Mouse (Mus musculus) cerebellum, postnatal 4 days (tissue): Measurements from ENCODE around the gene Olig1.
A peak's percentile ranks its signal among the peaks of the same experiment; 100 is the strongest.
"Not testable (repeated sequence)": the region's sequence is repeated elsewhere in the genome, so short reads cannot be mapped to it uniquely, and the experiment has no call there.

Experiments
- DNase-seq, 2 experiments: peaks; one replicate each; pipeline ENCODE4 v3.0.0; 2022; ENCODE audit warnings: low spot score in 2 of 2, mixed read lengths in 1 of 2

Gene Olig1

DNA sequence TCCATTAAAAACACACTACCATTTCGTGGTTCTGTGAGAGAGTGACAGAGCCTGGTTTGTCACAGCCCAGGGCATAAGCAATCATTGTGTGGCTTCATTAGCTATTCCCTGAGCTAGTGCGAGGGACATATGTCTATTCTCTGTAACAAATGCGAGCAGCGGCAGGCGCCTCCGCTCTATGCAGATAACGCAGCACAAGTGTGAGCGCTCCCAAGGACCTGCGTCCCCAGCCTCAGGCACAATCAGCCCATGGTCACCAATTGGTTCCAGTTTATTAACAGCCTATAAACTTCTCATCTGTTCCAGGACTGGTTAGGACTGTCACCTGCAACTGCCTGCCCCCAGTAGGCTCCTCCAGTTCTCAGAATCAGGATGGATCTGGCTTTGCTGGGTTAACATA lies 23.3 kb upstream of the Olig1 start:
- DNase-seq: no peak

DNA sequence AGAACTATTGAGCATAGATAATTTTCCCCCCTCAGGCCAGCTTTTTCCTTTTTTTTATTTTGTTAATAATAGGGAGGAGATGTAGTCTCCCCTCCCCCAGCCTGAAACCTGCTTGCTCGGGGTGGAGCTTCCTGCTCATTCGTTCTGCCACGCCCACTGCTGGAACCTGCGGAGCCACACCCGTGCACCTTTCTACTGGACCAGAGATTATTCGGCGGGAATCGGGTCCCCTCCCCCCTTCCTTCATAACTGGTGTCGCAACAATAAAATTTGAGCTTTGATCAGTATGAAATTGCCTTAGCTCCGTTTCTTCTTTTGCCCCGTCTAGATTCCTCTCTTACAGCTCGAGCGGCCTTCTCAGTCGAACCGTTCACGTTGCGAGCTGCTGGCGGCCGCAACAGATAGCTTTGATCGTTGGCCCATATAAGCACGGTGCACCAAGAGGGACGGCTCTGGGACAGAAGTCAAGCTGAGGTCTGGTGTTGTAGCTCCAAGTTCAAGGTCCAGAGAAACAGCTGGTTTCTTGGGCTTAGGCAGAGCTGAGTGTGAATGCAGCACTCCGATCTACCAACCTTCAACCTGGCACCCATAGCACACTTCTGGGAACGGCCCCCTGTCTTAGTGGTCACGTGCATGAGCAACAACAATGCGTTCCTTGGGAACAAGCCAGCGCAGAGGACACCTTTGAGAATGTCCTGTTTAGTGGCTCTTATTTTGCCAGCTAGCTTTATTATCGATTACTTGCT lies 14.0 kb upstream of the Olig1 start:
- not testable (repeated sequence) for DNase-seq

DNA sequence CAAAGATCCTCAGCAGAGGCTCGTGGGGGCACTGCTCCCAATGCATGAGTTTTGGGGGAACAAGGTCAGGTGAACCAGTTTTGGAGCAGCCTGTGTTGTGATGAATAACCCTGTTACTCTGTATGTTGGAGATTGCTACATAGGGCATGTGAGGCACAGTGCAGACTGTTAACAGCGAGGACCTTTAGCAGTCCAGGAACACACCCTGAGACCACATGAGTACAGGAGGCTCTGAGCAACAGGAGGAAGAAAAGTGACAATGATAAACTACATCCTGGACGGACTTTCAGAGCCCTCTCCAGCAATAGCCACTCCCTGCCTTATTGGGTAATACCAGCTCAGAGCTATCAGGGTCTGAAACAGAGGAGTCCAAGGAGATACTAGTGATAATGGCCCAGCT lies 10.6 kb upstream of the Olig1 start:
- DNase-seq: no peak

DNA sequence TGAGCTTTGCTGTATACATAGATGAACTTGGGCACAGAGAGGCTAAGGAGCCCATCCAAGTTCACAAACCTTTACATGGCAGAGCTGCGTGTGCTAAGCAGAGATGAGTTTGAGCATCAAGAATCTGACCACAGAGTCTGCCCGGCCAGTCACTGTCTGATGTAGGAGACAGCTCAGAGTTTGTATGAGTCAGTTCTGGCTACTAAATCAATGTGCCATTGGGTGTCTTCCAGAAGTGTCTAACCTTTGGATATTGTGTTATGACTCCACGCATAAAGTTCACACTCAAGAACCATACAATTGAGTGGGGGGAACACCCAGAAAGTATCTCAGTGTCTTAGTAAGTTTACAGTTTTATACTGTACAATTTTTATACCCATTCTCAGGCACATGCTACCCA lies 8.7 kb upstream of the Olig1 start:
- DNase-seq: no peak

DNA sequence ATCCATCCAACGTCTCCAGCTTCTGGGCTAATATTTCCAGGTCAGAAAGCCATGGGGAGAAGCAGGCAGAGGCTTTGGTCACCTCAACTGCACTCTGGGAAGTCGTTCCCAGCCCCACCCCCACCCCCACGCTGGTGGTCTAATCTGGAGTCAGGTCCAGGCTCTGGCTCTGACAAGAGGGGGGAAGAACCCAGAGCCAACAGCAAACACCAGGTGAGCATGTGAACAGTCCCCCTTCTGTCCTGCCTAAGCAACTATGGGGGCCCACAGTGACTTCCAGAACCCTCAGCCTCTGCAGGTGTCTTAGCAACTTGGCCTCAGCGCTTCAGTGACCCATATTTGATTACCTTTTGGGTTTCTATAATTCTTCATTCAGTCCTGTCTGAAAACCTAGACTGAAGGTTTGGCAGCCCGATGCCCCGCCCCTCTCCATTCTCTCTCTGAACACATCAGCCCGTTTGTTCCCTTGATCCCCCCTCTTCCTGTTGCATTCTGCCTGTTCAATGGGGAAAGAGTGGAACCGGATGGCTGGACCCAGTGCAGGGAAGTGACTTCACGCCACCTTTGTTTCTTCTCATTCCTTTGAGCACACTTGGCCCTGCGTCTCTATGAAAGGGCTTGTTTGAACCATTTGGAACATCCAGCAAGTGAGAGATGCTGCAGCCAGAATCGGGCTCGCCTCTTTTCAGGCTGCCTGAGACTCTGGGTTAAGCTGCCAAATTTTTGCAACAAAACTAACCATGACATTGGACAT lies 6.9 kb upstream of the Olig1 start:
- peak in 1 of 2 experiments; percentile 12 for DNase-seq

DNA sequence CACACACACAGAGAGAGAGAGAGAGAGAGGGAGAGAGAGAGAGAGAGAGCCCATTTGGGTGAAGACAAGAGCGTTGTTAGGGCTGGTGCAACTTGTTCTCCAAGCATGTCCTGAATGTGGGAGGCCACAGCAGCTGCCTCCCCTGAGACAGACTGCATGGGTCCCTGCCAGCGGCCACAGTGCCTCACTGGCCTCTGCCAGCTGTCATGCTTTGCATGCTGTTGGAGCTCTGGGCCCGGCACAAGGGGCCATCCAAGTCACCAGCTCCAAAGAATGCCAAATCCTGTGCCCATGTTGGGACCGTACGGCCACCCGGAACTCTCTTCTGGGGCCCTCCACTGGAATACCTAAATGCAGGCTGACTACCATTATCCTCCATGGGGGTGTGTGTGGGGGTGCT lies 3.6 kb upstream of the Olig1 start:
- peak in 1 of 2 experiments; percentile 70 for DNase-seq

DNA sequence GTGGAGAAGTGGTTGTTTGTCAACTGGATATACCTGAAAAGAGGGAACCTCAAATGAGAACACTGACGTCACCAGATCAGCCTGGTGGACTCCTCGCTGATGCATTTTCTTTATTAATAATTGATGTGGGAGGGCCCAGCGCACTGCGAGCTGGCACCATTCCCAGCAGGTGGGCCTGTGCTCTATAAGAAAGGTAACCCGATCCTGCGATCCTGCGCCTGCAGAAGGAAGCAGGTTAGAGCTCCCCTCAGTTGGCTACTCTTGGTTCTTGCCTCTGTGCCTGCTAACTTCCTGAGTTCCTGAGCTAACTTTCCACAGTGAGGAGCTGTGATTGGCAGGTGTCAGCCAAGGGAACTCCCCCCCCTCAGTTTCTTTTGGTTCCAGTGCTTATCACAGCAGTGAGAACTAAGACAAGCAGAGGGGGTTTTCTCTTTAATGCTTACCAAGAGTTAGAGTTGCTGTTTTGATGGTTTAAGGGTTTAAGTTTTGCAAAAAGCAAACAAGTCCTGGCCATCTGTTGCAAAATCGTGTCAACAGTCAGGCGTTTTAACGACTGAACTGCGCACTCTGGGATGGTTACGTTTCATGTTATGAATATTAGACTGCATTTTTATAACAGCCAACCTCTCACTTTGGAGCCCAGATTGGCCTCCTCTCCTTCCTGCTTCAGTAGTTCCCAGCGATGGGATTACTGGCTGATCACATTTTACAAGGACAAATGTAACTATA lies 684 bp upstream of the Olig1 start:
- DNase-seq: no peak

DNA sequence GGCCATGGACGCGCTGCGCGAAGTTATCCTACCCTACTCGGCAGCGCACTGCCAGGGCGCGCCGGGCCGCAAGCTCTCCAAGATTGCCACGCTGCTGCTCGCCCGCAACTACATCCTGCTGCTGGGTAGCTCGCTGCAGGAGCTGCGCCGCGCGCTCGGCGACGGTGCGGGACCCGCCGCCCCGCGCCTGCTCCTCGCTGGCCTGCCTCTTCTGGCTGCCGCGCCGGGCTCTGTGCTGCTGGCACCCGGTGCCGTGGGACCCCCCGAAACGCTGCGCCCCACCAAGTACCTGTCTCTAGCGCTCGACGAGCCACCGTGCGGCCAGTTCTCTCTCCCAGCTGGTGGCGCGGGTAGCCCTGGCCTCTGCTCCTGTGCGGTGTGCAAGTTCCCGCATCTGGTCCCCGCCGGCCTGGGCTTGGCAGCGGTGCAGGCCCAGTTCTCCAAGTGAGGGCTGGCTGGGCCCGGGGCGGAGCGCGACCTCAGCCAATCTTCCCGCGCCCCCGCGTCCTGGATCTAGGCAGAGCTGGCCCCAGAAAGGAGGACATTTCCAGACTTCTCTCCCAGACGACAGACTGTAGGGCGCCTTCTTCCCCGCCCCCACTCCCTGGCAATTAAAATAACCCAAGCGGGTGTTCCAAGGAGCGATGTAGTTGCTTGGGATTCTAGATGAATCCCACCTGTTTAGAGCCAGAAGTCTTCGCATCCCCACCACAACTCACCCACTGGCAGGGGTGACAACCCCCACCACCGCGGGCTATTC lies 820 bp downstream of the Olig1 start:
- DNase-seq: peak in 1 of 2 experiments; percentile 25

DNA sequence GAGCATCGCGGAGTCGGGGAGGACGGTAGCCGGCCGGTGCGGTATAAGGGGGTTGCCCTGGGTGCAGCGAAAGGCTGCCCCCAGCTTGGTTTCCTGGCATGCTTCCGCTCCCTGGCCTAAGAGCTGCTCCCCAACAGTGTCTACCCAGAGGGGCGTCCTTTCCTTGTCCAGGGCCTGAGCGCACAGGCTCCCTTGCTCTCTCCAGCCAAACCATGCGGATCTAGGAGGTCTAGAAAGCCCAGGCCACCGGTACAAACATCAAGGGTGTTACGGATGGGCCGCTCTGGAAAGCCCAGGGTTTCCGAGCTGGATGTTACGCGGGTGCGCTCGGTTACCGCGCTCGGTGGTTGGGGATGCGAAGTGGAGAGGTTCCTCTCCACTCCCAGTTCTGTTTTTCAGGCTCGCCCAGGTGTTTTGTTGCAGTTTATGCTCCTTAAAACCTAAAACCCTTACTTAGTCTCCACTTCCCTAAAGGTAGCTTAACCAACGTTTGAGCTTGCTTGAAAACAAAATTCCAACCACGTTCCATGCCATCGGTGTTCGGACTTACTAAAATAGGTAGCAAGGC lies 1.5 kb downstream of the Olig1 start:
- no peak for DNase-seq

DNA sequence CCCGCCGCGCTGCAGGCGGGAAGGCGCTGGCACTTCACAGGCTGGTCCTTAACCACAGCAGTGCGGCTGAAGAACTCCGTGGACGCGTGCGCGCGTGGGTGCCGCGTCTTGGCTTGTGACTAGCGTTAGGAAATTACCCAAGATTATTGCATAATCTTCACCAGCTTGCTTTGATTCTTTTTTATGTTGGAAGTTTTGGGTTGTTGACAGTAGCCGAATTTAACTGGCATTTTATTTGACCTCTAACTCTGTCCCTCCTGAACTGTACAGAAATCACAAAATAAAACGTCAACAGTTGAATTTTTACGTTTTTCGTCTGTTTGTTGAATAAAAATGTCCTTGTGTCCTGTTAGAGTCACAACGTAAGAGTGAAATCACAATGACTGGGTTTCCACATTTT lies 2.1 kb downstream of the Olig1 start:
- DNase-seq: no peak

DNA sequence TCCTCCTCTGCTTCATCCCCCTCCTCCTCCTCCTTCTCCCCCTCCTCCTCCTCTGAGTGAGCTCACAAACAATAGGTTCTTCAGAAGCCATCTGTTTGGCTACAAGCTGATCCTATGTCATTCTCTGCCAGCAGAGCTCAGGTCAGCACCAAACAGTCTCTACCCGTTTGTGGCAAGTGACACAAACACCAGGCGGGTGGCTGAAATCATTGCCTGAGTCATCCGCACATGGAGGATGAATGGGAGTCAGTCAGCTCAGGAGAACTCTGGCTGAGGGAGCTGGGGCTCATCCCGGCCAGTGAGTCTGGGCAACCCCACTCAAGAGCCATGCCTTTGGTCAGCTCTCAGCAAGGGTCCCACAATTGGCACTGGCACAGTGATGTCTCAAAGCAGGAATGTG lies 10.9 kb downstream of the Olig1 start:
- no peak for DNase-seq

DNA sequence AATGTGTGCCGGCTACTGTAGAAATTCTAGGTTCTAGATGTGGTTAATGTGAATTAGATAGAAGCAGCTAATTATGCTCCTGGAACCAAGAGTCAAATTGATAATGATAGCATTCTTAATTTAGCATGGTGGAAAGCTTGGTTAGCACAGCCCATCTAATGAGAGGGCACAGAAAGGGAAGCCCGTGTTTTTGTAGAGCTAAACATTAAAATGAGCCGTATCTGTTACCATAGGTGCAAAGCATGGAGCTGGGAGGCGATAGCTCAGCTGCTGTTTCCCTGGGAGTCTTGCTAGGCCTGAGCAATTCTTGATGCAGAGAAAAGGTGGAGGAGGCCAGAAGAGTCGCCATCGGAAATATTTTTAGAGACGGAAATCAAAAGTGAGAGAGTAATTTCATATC lies 22.5 kb downstream of the Olig1 start:
- no peak for DNase-seq

DNA sequence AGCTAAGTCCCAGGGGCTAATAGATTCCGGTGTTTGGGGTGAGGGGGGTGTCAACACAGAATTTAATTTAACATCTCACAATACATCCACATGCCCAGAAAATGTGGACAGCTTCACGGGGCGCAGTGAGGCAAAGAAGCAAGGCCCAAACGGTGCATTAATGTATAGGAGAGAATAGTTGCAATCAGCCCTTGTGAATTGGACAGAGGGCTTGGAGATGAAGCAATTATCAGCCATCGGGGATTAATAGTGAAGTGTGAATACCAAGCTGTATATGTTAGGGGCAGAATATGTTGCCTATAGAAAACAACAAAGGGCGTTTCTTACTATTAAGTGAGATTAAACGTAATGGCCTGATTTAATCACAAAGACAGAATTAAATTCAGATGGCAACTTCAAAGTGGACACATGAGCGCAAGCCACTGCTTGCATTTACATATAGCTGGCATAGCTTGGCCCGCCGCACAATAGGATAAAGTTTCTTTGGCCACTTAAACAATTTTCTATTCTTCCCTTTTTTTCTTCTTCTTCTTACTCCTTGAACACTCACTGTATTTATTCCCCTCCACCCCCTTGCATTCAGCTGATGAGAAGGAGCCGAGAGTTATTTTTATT lies 23.3 kb downstream of the Olig1 start:
- DNase-seq: no peak

DNA sequence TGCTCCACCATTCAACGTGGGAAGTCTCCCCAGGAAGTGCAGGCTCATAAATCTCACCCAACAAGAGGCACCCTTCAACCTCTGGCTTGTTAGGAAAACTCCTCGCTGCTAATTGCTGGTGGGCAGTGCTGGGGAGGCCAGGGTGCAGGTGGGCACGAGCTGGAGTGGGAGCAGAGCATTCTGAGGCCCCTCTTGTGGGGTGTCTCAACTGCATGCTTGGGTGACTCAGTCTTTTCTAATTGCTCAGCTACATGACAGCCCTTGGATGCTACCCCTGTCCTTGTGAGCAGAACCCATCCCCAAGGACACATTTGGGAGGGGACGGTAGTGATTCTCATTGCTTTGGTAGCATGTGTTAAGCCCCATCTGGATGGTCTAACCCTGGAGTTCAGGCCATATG lies 28.2 kb downstream of the Olig1 start:
- no peak for DNase-seq

DNA sequence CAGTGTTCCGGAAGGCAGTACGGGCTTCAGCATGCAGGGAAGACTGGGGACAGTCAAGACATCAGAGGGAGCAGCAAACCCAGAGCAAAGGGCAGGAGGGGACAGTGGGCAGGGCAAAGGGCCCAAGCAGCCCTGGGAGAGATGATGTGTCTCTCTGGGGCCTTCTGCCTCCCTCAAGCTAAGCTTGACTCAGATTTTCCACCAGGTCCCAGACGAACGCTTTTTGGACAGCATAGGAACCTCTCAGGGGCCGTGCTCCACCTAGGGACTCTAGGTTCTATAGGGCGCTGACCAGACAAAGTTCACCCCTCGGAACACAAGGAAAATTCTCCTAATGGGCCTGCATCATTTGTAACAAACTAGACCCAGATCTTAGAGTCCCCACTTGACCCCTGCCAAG lies 29.8 kb downstream of the Olig1 start:
- DNase-seq: no peak

DNA sequence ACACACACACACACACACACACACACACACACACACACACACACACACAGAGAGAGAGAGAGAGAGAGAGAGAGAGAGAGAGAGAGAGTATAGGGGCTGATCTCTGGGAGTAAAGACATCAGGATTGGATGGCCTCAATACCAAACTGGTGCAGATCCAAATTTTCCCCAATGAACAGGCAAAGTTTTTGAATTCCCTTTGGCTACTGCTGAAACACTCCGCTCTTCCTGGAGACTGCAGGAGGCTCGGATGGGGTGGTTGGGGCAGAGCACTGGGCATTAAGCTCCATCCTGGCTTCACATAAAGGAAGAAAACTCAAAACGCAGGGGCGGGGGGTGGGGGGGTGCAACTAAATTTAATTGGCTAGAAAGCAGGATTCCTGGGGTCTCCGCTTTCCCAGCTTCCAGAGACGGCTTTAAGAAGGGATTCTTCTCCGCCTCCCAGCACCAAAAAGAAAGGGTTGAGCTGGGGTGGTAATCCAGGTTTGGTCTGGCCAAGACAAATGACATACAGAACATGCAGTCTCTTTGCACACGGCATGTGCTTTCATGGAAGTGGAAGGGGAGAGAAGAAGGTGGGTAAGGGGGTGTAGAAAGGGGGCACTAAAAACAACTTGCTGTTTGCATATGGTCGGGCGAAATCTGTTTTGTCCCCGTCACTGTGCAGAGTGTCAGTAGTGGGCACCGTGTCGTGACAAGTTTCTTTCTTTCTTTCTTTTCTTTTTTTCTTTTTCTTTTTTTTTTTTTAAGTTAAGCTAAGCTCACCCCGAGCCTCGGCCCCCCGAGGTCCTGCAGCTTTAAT lies 31.3 kb downstream of the Olig1 start:
- no peak for DNase-seq

DNA sequence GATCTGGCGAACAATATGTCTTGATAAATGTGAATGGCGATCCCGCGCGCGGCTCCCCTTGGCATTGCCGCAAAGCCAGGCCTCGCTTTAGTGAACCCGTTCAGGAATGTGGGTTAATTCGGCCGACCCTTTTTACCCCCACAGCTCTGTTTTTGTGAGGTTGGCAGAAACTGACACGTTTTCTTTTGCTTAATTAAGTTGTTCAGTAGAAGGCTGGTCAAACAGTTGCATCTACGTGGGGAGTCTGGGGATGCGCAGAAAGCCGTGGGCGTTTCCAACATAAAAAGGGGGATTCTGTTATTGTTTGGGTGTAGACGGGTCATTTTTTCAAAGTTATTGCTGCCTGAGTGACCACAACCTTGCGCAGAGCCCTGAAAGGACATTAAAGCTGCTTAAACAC lies 31.9 kb downstream of the Olig1 start:
- DNase-seq: no peak

DNA sequence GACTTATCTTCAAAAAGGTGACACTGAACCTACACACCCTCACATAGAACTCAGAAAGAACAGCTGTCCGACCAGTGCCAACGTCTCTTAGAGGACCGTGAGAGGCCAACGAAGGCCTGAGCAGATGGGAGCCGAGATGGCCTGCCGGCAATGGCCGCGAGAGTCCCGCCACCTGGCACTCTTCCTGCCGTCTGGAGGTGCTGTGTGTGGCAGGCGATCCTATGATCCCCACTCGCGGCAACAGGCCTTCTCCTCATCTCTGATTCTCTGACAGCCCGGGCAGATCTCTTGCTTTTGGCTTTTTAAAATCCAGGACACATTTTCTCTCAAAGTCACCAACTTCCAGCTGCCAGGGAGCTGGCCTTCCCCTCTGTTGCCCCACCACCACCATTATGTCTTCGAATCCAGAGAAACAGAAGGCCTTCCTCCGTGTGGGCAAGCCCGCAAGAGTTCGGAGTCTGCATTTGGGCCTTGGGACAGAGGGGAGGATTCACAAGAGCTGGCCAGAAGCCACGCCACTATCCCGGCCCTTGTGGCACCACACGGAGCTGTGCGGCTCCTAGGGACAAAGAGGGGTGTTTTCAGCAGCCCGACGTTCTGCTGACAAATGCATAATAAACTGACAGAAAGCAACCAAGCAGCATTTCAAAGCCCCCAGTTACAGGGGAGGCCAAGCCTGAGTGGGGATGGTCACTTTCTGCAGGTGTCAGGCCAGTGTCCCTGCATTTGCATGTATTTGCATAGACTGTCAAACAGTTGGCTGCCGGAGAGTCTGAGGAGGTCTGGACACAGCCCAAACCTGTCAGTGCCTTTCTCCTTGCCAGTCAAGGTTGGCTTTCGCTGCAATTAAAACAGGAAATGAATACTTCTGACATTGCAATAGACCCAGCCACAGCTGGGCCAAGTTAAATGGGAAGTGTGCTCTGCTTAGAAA lies 34.5 kb downstream of the Olig1 start:
- DNase-seq: peak in 1 of 2 experiments; percentile 58

DNA sequence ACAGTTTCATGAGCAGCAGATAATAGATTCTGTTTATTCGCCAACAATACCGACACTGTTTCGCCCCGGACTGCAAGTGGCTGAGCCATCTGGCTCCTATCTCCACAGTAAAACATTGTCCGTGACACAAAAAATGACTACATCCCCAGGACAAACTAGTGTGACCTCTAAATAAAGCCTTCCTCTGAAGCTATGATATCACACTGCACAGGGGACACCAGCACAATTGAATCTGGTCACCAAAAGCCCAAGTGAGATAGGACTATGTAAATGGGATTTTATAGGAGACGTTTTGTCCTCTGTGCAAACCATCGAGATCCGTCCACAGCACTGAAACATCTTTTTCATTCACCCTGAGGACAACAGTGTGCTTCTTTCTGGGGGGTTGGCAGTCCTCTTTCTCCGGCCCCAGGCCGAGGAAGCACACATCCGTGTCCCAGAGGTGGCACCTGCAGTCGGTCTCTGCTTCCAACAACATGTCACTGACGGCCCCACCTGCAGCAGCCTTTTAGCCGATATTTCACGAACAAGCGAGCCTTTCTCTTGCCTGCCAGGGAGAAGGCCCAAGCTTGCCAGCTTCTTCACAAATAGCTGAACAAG lies 36.0 kb downstream of the Olig1 start:
- DNase-seq: no peak
